Mouse (Mus musculus) megakaryocyte-erythroid progenitor cell, adult 5-6 weeks (primary cell): ENCODE measurements at regions not wholly inside any gene's neighbourhood (a gene's known extent, or its start where the extent isn't known, plus 50 kb on each side); places are given as distances from the start of the nearest gene placed in this dataset.

Source experiments
- ATAC-seq: replicated peaks from 2 replicates; pipeline ENCODE4 v1.8.0; 2016; ENCODE audit warnings: mild to moderate bottlenecking, inconsistent platforms; ENCODE audit not compliant: severe bottlenecking, poor library complexity, low FRiP score, low TSS enrichment

- ATAC-seq, result no peak
Observed at GRCm38 (mm10) chr10:113034356-113034755, 105.6 kb upstream of the Atxn7l3b start.

- no peak for ATAC-seq
Observed at GRCm38 (mm10) chr10:113032870-113033269, 104.1 kb upstream of the Atxn7l3b start.

- peak; percentile 57 for ATAC-seq
Observed at GRCm38 (mm10) chr10:113027300-113027699, 98.5 kb upstream of the Atxn7l3b start.

GRCm38 (mm10) chr10:113024633-113025032 lies 95.8 kb upstream of the Atxn7l3b start:
- no peak for ATAC-seq

- ATAC-seq, result no peak
Observed at GRCm38 (mm10) chr10:113009124-113009523, 80.3 kb upstream of the Atxn7l3b start.

- ATAC-seq, result no peak
Observed at GRCm38 (mm10) chr10:112990720-112991119, 61.9 kb upstream of the Atxn7l3b start.

- no peak for ATAC-seq
Observed at GRCm38 (mm10) chr10:112982697-112983096, 53.9 kb upstream of the Atxn7l3b start.
